Mouse (Mus musculus) testis, adult 2 months (tissue): Measurements from ENCODE around the gene Hyal2. TPM values are rescaled to one million over a fixed set of nuclear protein-coding genes. Genes with fewer than 3 reads are reported as not detected.
"Not testable (repeated sequence)": the region's sequence is repeated elsewhere in the genome, so short reads cannot be mapped to it uniquely, and the experiment has no call there.

Experiments used
- H3K27ac ChIP-seq: fragments of 200-500 bp; 2 replicates; pipeline ENCODE4 v1.5.1; 2012; ENCODE audit warnings: low read depth, low read length; ENCODE audit not compliant: control insufficient read depth, insufficient read depth
- H3K27me3 ChIP-seq: fragments of 200-500 bp; 2 replicates; pipeline ENCODE4 v1.6.1; 2012; ENCODE audit warnings: mild to moderate bottlenecking, low read length, moderate library complexity; ENCODE audit not compliant: control insufficient read depth, insufficient read depth
- H3K36me3 ChIP-seq: fragments of 200-500 bp; 2 replicates; pipeline ENCODE4 v1.6.1; 2012; ENCODE audit warnings: mild to moderate bottlenecking, low read length; ENCODE audit not compliant: control insufficient read depth, insufficient read depth
- H3K4me1 ChIP-seq: fragments of 200-500 bp; 2 replicates; pipeline ENCODE4 v1.6.1; 2012; ENCODE audit warnings: low read length; ENCODE audit not compliant: control insufficient read depth, insufficient read depth
- H3K4me3 ChIP-seq: fragments of 200-500 bp; 2 replicates; pipeline ENCODE4 v1.5.1; 2012; ENCODE audit warnings: low read depth, mild to moderate bottlenecking, low read length, moderate library complexity, mixed read lengths; ENCODE audit not compliant: control insufficient read depth
- CTCF ChIP-seq: fragments of 200-500 bp; IDR thresholded peaks from 2 replicates; pipeline ENCODE4 v1.5.1; 2012; ENCODE audit warnings: low read depth, mild to moderate bottlenecking, inconsistent platforms, low read length, moderate library complexity; ENCODE audit not compliant: control insufficient read depth, insufficient read depth, insufficient replicate concordance
- POLR2A ChIP-seq: fragments of 200-500 bp; IDR thresholded peaks from 2 replicates; pipeline ENCODE4 v1.6.1; 2012; ENCODE audit warnings: low read depth, mild to moderate bottlenecking, inconsistent platforms, low read length, moderate library complexity; ENCODE audit not compliant: control insufficient read depth
- polyA plus RNA-seq: library from polyadenylated mRNA; depleted of rRNA; stranded (reverse); fragments of >200 nt; gene quantifications from 2 replicates; pipeline ENCODE4 v1.2.3, GENCODE M21; 2012

The Hyal2 gene
- polyA plus RNA-seq, 1 experiment, result 6.4 TPM

DNA sequence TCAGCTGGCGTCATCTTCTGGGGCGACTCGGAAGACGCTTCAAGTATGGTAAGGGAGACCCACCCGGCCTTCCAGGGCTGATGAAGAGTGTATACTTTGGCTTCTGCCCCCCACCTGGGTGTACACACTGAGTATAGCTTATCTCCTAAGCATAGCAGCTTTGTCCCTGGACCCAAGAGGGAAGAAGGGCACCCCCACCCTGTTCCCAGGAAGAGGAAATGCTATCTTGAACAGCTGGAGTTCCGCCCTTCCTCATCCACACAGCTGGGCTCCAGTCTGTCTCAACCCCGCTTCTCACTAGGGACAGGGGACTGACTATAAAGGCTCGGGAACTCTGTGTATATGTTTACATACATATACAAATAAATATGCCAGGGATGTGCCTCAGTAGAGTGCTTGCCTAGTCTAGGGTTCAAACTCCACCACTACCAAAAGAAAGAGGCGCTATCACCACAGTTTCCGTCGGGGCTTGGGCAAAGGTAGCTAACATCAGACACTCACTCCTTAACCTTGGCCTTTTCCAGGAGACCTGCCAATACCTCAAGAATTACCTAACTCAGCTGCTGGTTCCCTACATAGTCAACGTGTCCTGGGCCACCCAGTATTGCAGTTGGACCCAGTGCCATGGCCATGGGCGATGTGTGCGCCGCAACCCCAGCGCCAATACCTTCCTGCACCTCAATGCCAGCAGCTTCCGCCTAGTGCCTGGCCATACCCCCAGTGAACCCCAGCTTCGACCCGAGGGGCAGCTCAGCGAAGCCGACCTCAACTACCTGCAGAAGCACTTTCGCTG lies 4.0 kb downstream of the Hyal2 start:
- TF ChIP-seq CTCF, result no peak
- TF ChIP-seq POLR2A, result no peak
- Histone ChIP-seq H3K36me3 (no peaks in the 10 kb centered on the region), H3K4me3 (no peak overlapping the region), H3K27me3 (no peaks in the 10 kb centered on the region), H3K4me1 (peaks cover 24% of the 10 kb centered on the region), H3K27ac (no peak overlapping the region)

DNA sequence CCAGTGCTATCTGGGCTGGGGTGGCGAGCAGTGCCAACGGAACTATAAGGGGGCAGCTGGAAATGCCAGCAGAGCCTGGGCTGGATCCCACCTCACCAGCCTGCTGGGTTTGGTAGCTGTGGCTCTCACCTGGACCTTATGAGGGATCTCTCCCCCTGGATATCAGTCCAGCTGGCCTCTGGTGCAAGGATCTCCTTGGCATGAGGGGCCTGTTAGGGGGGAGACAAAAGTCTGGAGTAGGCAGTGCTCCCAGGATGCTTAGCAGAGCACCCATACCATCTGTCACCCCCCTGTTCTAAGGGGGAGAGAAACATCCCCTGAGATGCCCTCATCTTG lies 4.5 kb downstream of the Hyal2 start:
- Histone ChIP-seq H3K4me1 (peaks cover 23% of the 10 kb centered on the region), H3K27me3 (no peaks in the 10 kb centered on the region), H3K27ac (no peak overlapping the region), H3K36me3 (no peaks in the 10 kb centered on the region), H3K4me3 (no peak overlapping the region)
- TF ChIP-seq POLR2A (no peak), CTCF (no peak)

DNA sequence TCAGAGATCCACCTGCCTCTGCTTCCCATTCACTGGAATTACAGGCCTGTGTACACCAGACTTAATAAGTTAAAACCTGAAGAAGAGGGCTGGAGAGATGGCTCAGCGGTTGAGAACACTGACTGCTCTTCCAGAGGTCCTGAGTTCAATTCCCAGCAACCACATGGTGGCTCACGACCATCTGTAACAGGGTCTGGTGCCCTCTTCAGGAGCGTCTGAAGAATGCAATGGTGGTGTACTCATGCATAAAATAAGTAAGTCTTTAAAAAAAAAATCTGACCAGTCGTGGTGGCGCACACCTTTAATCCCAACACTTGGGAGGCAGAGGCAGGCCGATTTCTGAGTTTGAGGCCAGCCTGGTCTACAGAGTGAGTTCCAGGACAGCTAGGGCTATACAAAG lies 6.0 kb downstream of the Hyal2 start:
- H3K27me3 ChIP-seq, H3K4me3 ChIP-seq, H3K27ac ChIP-seq, H3K36me3 ChIP-seq: not testable (repeated sequence)
- peaks cover 12% of the 10 kb centered on the region for H3K4me1 ChIP-seq

DNA sequence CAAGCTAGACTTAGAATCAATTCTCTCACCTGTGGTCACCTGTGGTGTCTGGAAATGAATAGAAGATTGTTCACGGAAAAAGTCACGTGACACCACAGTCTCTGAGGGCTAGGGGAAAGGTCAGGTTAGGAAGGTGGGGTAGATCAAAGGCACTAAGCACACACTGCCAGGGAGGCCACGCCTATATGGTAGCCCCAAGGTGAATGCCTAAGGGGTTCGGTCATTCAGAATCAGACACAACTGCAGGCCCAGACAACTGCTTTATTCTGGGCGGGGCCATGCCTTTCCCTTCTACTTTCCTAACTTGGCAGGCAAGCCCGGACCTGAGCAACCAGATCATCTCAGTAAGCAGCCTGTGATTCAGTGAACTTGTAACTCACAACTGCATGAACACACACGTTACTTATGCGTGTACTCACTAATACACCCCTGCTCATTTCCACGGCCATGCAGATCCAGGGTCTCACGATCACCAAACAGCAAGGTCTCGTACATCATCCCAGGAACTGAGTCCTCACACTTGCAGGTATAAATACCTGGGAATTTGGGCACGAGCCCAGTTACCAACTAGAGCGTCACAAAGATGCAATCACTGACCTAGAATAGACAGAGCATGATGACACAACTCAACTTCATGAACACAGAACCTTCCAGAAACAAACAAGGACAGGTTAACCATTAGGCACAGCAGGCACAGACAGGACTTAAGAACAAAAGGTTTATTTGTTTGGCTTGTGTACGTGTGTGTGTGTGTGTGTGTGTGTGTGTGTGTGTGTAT lies 8.0 kb downstream of the Hyal2 start:
- no peak for TF ChIP-seq POLR2A
- no peak for TF ChIP-seq CTCF
- Histone ChIP-seq H3K4me1 (peaks cover 3% of the 10 kb centered on the region), H3K36me3 (no peaks in the 10 kb centered on the region)

DNA sequence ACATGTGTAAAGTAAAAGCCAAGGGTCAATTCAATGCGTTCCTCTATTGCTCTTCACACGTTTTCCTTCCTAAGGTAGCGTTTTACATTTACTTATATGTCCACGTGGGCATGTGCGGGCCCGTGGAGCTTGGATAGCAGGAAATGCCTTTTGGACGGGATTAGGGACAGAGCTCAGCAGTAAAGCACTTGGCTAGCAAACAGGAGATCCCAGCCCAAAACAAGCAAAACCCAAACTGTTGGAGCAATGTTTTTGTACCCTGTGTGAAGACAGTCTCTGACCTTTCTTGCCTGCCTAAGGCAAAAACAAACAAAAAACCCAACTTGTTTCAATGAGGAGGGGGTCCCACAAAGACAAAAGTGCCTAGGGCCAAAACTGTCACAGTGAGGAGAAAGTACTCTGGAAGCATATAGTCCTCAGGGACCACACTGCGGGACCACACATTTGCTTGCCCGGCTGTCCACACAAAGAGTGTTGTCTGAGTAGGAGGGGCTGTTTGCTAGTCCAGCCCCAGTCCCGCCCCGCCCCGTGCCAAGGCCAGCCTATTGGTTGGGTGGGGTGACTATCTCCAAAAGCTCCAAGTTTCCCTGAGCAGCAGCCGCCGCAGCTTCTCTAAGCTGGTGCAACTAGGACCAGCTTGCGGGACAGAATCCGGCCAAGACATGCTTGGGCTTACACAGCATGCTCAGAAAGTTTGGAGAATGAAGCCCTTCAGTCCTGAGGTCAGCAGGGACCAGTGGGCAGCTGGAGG lies 8.8 kb downstream of the Hyal2 start, which contains the start of gene Hyal1:
Gene Hyal1 (plus strand): TSS at position 571 of the 751 bp plus-strand sequence.
- H3K27me3 ChIP-seq, result no peaks in the 10 kb centered on the region
- no peak within 1 kb of the TSS for H3K27ac ChIP-seq
- H3K36me3 ChIP-seq, result no peaks in the 10 kb centered on the region
- peaks cover 8% of the 10 kb centered on the region for H3K4me1 ChIP-seq
- H3K4me3 ChIP-seq, result peak within 1 kb of the TSS; percentile 44
- TF ChIP-seq POLR2A, result peak; percentile 54; the same call in 1 of the 2 replicates
- TF ChIP-seq CTCF, result no peak

More for the DNA sequence above, 8.0 kb downstream of the Hyal2 start:
- H3K27me3 ChIP-seq, result no peaks in the 10 kb centered on the region
- H3K4me3 ChIP-seq, result no peak overlapping the region
- no peak overlapping the region for H3K27ac ChIP-seq

DNA sequence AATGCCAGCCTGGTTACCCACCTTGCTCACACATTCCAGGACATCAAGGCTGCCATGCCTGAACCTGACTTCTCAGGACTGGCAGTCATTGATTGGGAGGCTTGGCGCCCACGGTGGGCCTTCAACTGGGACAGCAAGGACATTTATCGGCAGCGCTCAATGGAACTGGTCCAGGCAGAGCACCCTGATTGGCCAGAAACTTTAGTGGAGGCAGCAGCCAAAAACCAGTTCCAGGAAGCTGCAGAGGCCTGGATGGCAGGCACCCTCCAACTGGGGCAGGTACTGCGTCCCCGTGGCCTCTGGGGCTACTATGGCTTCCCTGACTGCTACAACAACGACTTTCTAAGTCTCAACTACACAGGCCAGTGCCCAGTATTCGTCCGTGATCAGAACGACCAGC lies 10.1 kb downstream of the Hyal2 start:
- TF ChIP-seq CTCF (no peak), POLR2A (no peak)
- Histone ChIP-seq H3K27ac (no peak overlapping the region), H3K27me3 (no peaks in the 10 kb centered on the region), H3K4me1 (peaks cover 8% of the 10 kb centered on the region), H3K4me3 (peak overlapping the region; percentile 15), H3K36me3 (no peaks in the 10 kb centered on the region)

DNA sequence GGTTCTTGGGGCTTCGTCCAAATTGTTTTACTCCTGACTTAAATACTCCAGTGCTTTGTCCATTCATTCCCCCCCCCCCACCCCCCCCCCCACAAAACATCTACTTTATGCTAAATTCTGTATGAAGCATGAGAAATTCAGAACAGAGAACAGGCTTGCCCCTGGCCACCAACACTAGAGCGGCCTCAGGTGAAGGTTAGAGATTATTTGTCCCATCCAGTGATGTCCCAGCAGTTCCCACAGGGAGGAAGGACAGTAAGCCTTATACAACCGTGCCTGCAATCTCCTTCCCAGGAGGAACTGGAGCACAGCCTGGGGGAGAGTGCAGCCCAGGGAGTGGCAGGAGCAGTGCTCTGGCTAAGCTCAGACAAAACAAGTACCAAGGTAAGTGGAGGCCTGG lies 10.8 kb downstream of the Hyal2 start, which contains the start of gene Naa80:
Gene Naa80 (plus strand): TSS at position 301 of the 400 bp plus-strand sequence.
- Histone ChIP-seq H3K4me1 (peaks cover 8% of the 10 kb centered on the region), H3K27me3 (no peaks in the 10 kb centered on the region), H3K36me3 (no peaks in the 10 kb centered on the region), H3K4me3 (peak within 1 kb of the TSS; percentile 93), H3K27ac (no peak within 1 kb of the TSS)
- TF ChIP-seq CTCF, result no peak
- TF ChIP-seq POLR2A, result no peak
